Mouse (Mus musculus) adipocyte (in vitro differentiated cells): ENCODE results near the gene Zfp689.
"Not testable (repeated sequence)": the region's sequence is repeated elsewhere in the genome, so short reads cannot be mapped to it uniquely, and the experiment has no call there.

Experiments used
- DNase-seq: peaks from one replicate; pipeline ENCODE4 v3.0.0-alpha.2; 2016; ENCODE audit warnings: low spot score

Gene Zfp689

GRCm38 (mm10) chr7:127404101-127404500, 44.9 kb downstream of the Zfp689 start:
- DNase-seq: not testable (repeated sequence)

- no peak for DNase-seq
Observed at GRCm38 (mm10) chr7:127402980-127403379, 46.0 kb downstream of the Zfp689 start.

- no peak for DNase-seq
Observed at GRCm38 (mm10) chr7:127400355-127400754, 48.6 kb downstream of the Zfp689 start.

GRCm38 (mm10) chr7:127393944-127394333, 55.0 kb downstream of the Zfp689 start:
- no peak for DNase-seq

GRCm38 (mm10) chr7:127393157-127393943, 55.6 kb downstream of the Zfp689 start, which contains the start of gene E430018J23Rik:
E430018J23Rik (minus strand) TSS chr7:127393629.
- DNase-seq: peak; percentile 98

GRCm38 (mm10) chr7:127392251-127392824, 56.6 kb downstream of the Zfp689 start:
- DNase-seq: no peak
